Mouse (Mus musculus) intestine, embryonic 14.5 days (tissue): ENCODE results near the gene Cyp2d22. TPM values are rescaled to one million over a fixed set of nuclear protein-coding genes. Genes with fewer than 3 reads are reported as not detected.
A peak's percentile ranks its signal among the peaks of the same experiment; 100 is the strongest.
"Not testable (repeated sequence)": the region's sequence is repeated elsewhere in the genome, so short reads cannot be mapped to it uniquely, and the experiment has no call there.

ENCODE experiments used
- ATAC-seq: fragments of 200-750 bp; cut with Nextera tagmentation; replicated peaks from 2 replicates; pipeline ENCODE4 v1.8.0; 2017; ENCODE audit warnings: low read depth, moderate number of reproducible peaks, moderate TSS enrichment, moderate library complexity; ENCODE audit not compliant: low FRiP score, low TSS enrichment
- DNase-seq: peaks from one replicate; pipeline ENCODE4 v3.0.0-alpha.2; 2018; ENCODE audit warnings: low spot score
- H3K27ac ChIP-seq: fragments of 300-500 bp; sonication (generic); 2 replicates; pipeline ENCODE4 v1.5.1; 2014; ENCODE audit warnings: low read depth, mild to moderate bottlenecking, control low read depth
- H3K27me3 ChIP-seq: fragments of 300-500 bp; sonication (generic); replicated peaks from 2 replicates; pipeline ENCODE4 v1.6.1; 2014; ENCODE audit warnings: low read length, control low read depth; ENCODE audit not compliant: control insufficient read depth, insufficient read depth
- H3K36me3 ChIP-seq: fragments of 300-500 bp; sonication (generic); 2 replicates; pipeline ENCODE4 v1.6.1; 2014; ENCODE audit warnings: low read length, control low read depth; ENCODE audit not compliant: control insufficient read depth, insufficient read depth
- H3K4me1 ChIP-seq: fragments of 300-500 bp; sonication (generic); replicated peaks from 2 replicates; pipeline ENCODE4 v1.6.1; 2014; ENCODE audit warnings: low read length, control low read depth, mixed read lengths; ENCODE audit not compliant: control insufficient read depth, insufficient read depth
- H3K4me2 ChIP-seq: fragments of 300-500 bp; sonication (generic); 2 replicates; pipeline ENCODE4 v1.6.1; 2014; ENCODE audit warnings: low read length
- H3K4me3 ChIP-seq: fragments of 300-500 bp; sonication (generic); 2 replicates; pipeline ENCODE4 v1.5.1; 2014; ENCODE audit warnings: low read depth, low read length, control low read depth, mixed read lengths
- H3K9ac ChIP-seq: fragments of 300-500 bp; sonication (generic); 2 replicates; pipeline ENCODE4 v1.6.1; 2014; ENCODE audit warnings: mild to moderate bottlenecking, low read length
- H3K9me3 ChIP-seq: fragments of 300-500 bp; sonication (generic); 2 replicates; pipeline ENCODE4 v1.6.1; 2016; ENCODE audit warnings: low read length, control low read depth; ENCODE audit not compliant: control insufficient read depth
- WGBS: fragments of 180-500 bp; shearing (Covaris S2); extraction: QIAGEN DNeasy Blood & Tissue Kit; methylation state at CpG from one replicate; pipeline ENCODE4 v1.1.7; 2014; 5-methylcytosine and 5-hydroxymethylcytosine counted together
- polyA plus RNA-seq: library from polyadenylated mRNA; unstranded; fragments of >200 nt; fragmentation: Nextera tagmentation; extraction: Ambion mirVana; gene quantifications from 2 replicates; pipeline ENCODE4 v1.2.1, GENCODE M21; 2014

The Cyp2d22 gene
- polyA plus RNA-seq, 1 experiment from 2014 or later: 8.5 TPM

DNA sequence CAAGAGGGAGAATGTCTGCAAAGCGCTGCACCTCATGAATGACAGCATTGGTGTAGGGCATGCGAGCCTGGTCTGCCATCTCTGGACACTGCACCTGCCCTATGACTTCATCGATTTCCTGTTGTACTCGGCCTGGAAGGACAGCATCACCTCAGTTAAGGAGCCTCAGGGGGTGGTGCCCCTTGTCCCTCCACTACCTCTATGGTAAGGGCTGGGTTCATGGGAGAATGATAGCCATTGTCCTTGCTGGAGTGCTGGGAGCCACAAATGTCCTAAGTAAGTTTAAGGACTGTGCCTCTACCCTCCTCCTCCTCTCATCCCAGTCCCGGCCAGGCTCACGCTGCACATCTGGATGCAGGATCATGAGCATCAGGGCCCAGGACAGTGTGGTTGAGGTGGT is 7.6 kb downstream of the Cyp2d22 start:
- Histone ChIP-seq H3K4me2 (no peak overlapping the region), H3K9me3 (no peaks in the 10 kb centered on the region), H3K27me3 (no peaks in the 10 kb centered on the region), H3K4me3 (no peak overlapping the region), H3K27ac (no peak overlapping the region), H3K9ac (no peak overlapping the region), H3K4me1 (no peaks in the 10 kb centered on the region), H3K36me3 (0 out of 2 replicates have a peak, but pooled peaks cover 6% of the 10 kb centered on the region)
- DNase-seq: peak; percentile 31
- ATAC-seq: no peak
- WGBS: 93% methylated on average over 6 of the region's 6 CpGs

DNA sequence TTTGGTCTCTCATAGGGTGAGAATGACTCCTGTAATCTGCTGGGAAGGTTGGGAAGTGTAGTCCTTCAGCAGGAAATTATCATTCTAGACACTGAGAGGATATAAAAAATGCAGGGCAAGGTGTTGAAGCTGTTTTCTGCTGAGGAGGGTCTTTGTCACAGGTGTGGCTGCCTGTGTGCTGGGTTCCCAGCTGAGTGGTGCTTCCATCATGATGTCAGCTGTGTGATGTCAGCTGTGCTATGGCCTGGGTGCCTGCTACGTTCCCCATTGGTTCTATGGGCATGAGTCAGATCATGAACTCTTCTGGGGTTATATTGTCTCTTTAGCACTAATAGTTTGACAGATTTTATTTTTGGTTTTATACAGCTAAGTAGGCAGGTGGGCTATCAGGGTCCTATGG is 11.2 kb downstream of the Cyp2d22 start:
- Histone ChIP-seq H3K4me3 (no peak overlapping the region), H3K4me1 (no peaks in the 10 kb centered on the region), H3K27me3 (no peaks in the 10 kb centered on the region), H3K4me2 (no peak overlapping the region), H3K36me3 (0 out of 2 replicates have a peak, but pooled peaks cover 3% of the 10 kb centered on the region), H3K9me3 (no peaks in the 10 kb centered on the region), H3K9ac (no peak overlapping the region), H3K27ac (no peak overlapping the region)
- DNase-seq (peak; percentile 41), ATAC-seq (no peak)
- WGBS: 83% methylated on average over 1 of the region's 1 CpGs

DNA sequence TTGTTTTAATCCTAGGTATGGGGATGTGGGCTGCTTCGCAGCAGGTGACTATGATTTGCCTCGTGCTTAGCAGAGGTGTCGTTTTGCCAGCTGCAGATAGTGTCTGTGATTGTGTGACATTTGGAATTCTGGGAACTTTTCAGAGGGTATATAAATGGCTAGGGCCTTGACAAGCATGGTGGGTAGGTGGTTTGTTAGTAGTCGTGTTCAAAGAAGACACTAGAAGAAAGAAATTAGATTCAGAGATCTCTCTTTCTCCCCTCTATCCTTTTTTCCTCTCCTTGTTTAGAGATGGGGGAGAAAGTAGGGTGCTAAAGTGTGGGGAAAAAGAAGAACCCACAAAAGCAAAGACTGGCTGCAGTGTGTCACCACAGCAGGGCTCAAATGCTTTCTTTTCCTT is 11.9 kb downstream of the Cyp2d22 start:
- Histone ChIP-seq H3K4me3 (no peak overlapping the region), H3K9me3 (no peaks in the 10 kb centered on the region), H3K36me3 (no peaks in the 10 kb centered on the region), H3K9ac (no peak overlapping the region), H3K27ac (no peak overlapping the region), H3K27me3 (no peaks in the 10 kb centered on the region), H3K4me1 (no peaks in the 10 kb centered on the region), H3K4me2 (no peak overlapping the region)
- no peak for ATAC-seq
- WGBS: 92% methylated on average over 4 of the region's 4 CpGs
- DNase-seq: no peak

DNA sequence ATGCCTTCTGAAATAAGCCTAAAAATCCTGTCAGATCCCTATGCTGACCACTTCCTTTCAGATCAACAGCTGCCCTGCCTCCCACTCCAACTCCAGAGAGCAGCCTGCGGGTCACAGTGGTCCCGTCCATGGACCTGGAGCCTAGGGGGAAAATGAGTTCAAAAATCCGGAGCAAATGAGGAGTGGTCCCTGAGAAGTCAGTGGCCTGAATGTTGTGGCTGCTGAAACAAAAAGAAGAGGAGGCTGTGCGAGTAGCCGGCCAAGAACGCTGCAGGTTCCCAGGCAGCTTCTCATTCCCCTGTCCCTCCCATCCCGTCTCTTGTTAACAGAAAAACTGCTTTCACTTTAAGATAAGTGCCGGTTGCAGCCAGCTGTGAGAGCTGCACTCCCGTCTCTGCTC is 15.5 kb downstream of the Cyp2d22 start:
- H3K27me3 ChIP-seq, H3K9ac ChIP-seq, H3K4me2 ChIP-seq, H3K27ac ChIP-seq, H3K9me3 ChIP-seq, ATAC-seq, DNase-seq, H3K4me3 ChIP-seq, H3K36me3 ChIP-seq, H3K4me1 ChIP-seq: not testable (repeated sequence)
- WGBS: 11% methylated on average over 6 of the region's 9 CpGs

GRCm38 (mm10) chr15:82363801-82364200 is 16.3 kb downstream of the Cyp2d22 start:
- H3K9ac ChIP-seq, H3K4me2 ChIP-seq, ATAC-seq, H3K27me3 ChIP-seq, H3K27ac ChIP-seq, H3K9me3 ChIP-seq, H3K4me3 ChIP-seq, H3K36me3 ChIP-seq, DNase-seq, H3K4me1 ChIP-seq: not testable (repeated sequence)
- WGBS: 88% methylated on average over 7 of the region's 12 CpGs

DNA sequence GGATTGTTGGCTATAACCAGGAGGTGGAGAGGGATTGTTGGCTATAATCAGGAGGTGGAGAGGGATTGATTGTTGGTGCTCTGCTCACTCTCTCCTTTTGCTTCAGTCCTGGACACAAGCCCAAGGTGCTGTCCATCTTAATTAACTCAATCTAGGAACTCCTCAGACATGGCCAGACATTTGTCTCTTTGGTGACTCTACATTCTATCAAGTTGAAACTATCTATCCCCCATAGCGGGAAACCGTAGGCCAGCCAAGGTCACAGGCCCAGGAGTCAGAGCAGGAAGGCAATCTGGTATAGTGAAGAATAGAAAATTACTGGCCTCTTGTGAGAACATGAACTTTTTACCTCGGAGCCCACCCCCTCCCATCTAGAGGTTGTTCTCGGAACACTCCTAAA is 17.8 kb downstream of the Cyp2d22 start:
- Histone ChIP-seq H3K4me2 (no peak overlapping the region), H3K4me1 (peaks cover 11% of the 10 kb centered on the region), H3K27ac (no peak overlapping the region; the same call in 1 of the 2 replicates), H3K36me3 (no peaks in the 10 kb centered on the region), H3K9ac (no peak overlapping the region), H3K4me3 (no peak overlapping the region), H3K27me3 (no peaks in the 10 kb centered on the region), H3K9me3 (no peaks in the 10 kb centered on the region)
- WGBS: 81% methylated on average over 3 of the region's 4 CpGs
- DNase-seq (peak; percentile 46), ATAC-seq (no peak)

GRCm38 (mm10) chr15:82361459-82362018 is 18.5 kb downstream of the Cyp2d22 start:
- 71% methylated on average over 11 of the region's 11 CpGs for WGBS
- H3K27me3 ChIP-seq: no peaks in the 10 kb centered on the region
- H3K27ac ChIP-seq: no peak overlapping the region
- H3K4me3 ChIP-seq: no peak overlapping the region
- H3K36me3 ChIP-seq: no peaks in the 10 kb centered on the region
- H3K4me2 ChIP-seq: no peak overlapping the region
- H3K4me1 ChIP-seq: peaks cover 11% of the 10 kb centered on the region
- H3K9ac ChIP-seq: no peak overlapping the region
- DNase-seq (peak; percentile 52), ATAC-seq (no peak)
- H3K9me3 ChIP-seq: no peaks in the 10 kb centered on the region

- ATAC-seq (no peak), DNase-seq (no peak)
- Histone ChIP-seq H3K4me3 (no peak overlapping the region), H3K4me2 (no peak overlapping the region), H3K27ac (no peak overlapping the region; the same call in 1 of the 2 replicates), H3K4me1 (peaks cover 16% of the 10 kb centered on the region), H3K36me3 (no peaks in the 10 kb centered on the region), H3K9ac (no peak overlapping the region), H3K9me3 (no peaks in the 10 kb centered on the region), H3K27me3 (no peaks in the 10 kb centered on the region)
- 43% methylated on average over 22 of the region's 22 CpGs for WGBS
Measured at GRCm38 (mm10) chr15:82358431-82359260, 21.4 kb downstream of the Cyp2d22 start.
